Mouse (Mus musculus) cerebellum, postnatal 36 days (tissue): Measurements from ENCODE around the gene Rasgef1b.

Experiments used
- DNase-seq, 2 experiments: peaks; one replicate each; pipeline ENCODE4 v3.0.0; 2021 to 2022; ENCODE audit warnings: mixed read lengths in 2 of 2

Gene Rasgef1b

GRCm38 (mm10) chr5:99390776-99391175, 338.1 kb downstream of the Rasgef1b start:
- DNase-seq, result no peak

- no peak for DNase-seq
These were observed 338.6 kb downstream of the Rasgef1b start for GRCm38 (mm10) chr5:99390314-99390713.

- DNase-seq, result no peak
These were observed 340.1 kb downstream of the Rasgef1b start for GRCm38 (mm10) chr5:99388585-99389250.

GRCm38 (mm10) chr5:99388131-99388530, 340.7 kb downstream of the Rasgef1b start:
- DNase-seq, result no peak

- DNase-seq, result no peak
These were observed 341.5 kb downstream of the Rasgef1b start for GRCm38 (mm10) chr5:99387185-99387981.

- DNase-seq, result no peak
These were observed 342.5 kb downstream of the Rasgef1b start for GRCm38 (mm10) chr5:99386246-99386845.

- no peak for DNase-seq
These were observed 343.1 kb downstream of the Rasgef1b start for GRCm38 (mm10) chr5:99385737-99386136.

- DNase-seq, result no peak
These were observed 343.8 kb downstream of the Rasgef1b start for GRCm38 (mm10) chr5:99385090-99385489.

- no peak for DNase-seq
These were observed 345.0 kb downstream of the Rasgef1b start for GRCm38 (mm10) chr5:99383783-99384281.

- no peak for DNase-seq
These were observed 346.1 kb downstream of the Rasgef1b start for GRCm38 (mm10) chr5:99382786-99383185.

GRCm38 (mm10) chr5:99381639-99382038, 347.2 kb downstream of the Rasgef1b start:
- no peak for DNase-seq

GRCm38 (mm10) chr5:99380882-99381281, 348.0 kb downstream of the Rasgef1b start:
- DNase-seq, result no peak

GRCm38 (mm10) chr5:99380166-99380565, 348.7 kb downstream of the Rasgef1b start:
- DNase-seq, result no peak

- DNase-seq, result no peak
These were observed 350.2 kb downstream of the Rasgef1b start for GRCm38 (mm10) chr5:99378437-99379226.

GRCm38 (mm10) chr5:99375725-99376124, 353.1 kb downstream of the Rasgef1b start:
- DNase-seq, result no peak

- DNase-seq, result no peak
These were observed 354.4 kb downstream of the Rasgef1b start for GRCm38 (mm10) chr5:99374460-99374859.

- no peak for DNase-seq
These were observed 355.2 kb downstream of the Rasgef1b start for GRCm38 (mm10) chr5:99373570-99374151.

- no peak for DNase-seq
These were observed 358.2 kb downstream of the Rasgef1b start for GRCm38 (mm10) chr5:99370636-99371035.

- no peak for DNase-seq
These were observed 359.6 kb downstream of the Rasgef1b start for GRCm38 (mm10) chr5:99369256-99369655.

GRCm38 (mm10) chr5:99368615-99369014, 360.2 kb downstream of the Rasgef1b start:
- no peak for DNase-seq

GRCm38 (mm10) chr5:99360531-99360930, 368.3 kb downstream of the Rasgef1b start:
- no peak for DNase-seq

GRCm38 (mm10) chr5:99359251-99359650, 369.6 kb downstream of the Rasgef1b start:
- no peak for DNase-seq
